Comparison of ENCODE assay signal across 8 mouse cellular contexts in the genomic region with DNA sequence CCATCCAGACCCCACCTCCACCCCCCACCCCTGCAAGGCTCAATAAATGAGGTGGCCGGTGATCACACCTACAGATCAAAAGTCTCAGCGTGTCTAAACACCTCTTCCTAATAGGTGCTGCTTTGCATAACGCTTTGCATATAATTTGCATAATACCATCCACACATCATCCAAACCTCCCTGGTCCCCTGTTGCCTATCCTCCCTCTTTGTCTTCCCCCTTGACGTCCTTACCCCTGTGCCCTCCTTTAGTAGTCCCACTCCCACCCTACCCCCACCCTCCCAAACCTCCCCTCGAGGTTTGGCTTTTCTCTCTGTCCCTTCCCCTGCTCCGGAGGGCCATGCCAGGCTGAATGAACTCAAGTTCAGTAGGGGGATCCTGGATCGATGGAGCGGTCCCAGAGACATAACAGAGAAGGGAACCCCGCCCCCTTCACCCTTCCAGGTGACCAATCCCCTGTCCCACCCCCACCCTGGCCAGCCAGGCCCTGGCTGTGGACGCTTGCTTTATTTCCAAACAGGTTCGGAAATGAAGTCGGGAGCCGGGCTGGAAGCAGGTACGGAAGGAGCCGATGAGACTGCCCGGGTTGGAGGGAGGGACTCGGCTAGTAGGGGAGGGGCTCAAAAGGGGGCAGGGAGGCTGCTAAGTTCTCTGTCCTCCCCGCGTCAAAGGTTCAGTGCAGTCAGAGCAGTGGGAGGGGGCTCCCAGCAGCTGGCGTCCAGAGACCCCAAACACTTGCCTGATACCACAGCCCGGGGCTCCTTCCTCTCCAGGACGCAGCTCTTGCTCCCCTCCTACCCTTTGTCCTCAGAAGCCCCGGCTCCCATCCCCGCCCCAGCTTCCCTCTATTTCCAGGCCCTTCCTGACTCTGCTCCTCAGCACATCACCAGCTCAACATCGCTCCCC.
DNase-seq lines count a peak whose midpoint lies in the region; ATAC-seq and TF ChIP-seq lines count a peak whose summit lies in the region.
"Had no signal": no experiment of that assay in that cellular context is flagged by ENCODE, and none has a peak within 500 bp of the region (broad histone marks: within the 10 kb centered on the region; RNA-seq: fewer than 3 reads in every experiment).

No protein-coding gene starts in this region.

- TF ChIP-seq EP300 in CH12.LX (IDR thresholded peaks at IDR 0.05; ENCODE audit: low read length), result no peak

- peak; percentile 29; the same call in 1 of the 2 replicates for ATAC-seq in hindbrain, embryonic 13.5 days (ENCODE audit: low FRiP score)

- H3K4me1 ChIP-seq in CH12.LX (ENCODE audit: control insufficient read depth in 1 of 2, insufficient read depth in 2 of 2) (peaks cover 0 to 23% of the 10 kb centered on the region in 2 experiments; a peak in 2 of 4 replicates), ES-E14 (ENCODE audit: control insufficient read depth in 2 of 2, insufficient read depth in 2 of 2, low read length in 2 of 2, poor library complexity in 1 of 2) (peaks cover 0 to 6% of the 10 kb centered on the region in 2 experiments; a peak in 2 of 4 replicates)
- peaks cover 12% of the 10 kb centered on the region for H3K4me1 ChIP-seq in hindbrain, embryonic 13.5 days (replicated peaks)
- H3K4me1 ChIP-seq in midbrain, embryonic 10.5 days, result peaks cover 15% of the 10 kb centered on the region

- H3K9ac ChIP-seq in CH12.LX (ENCODE audit: insufficient read depth, low read depth) (no peak overlapping the region), ES-E14 (ENCODE audit: insufficient read depth, low read depth, low read length, poor library complexity, severe bottlenecking) (no peak overlapping the region; the same call in 1 of the 2 replicates)
- peak overlapping the region; percentile 60 for H3K9ac ChIP-seq in hindbrain, embryonic 13.5 days

- no peak for TF ChIP-seq CTCF in CH12.LX (conservative IDR thresholded peaks at IDR 0.05 in 1 of 2, IDR thresholded peaks at IDR 0.05 in 1 of 2; ENCODE audit: low read depth in 2 of 2, low read length in 2 of 2)

- H3K4me2 ChIP-seq in CH12.LX (ENCODE audit: insufficient read depth, low read depth, poor library complexity, severe bottlenecking), result no peak overlapping the region
- H3K4me2 ChIP-seq in hindbrain, embryonic 13.5 days, result peak overlapping the region; percentile 50

- in situ Hi-C loops in CH12.LX (cut with MboI; ENCODE audit: low pct_ligation_motif_present, low pct_unique_long_range_greater_than_20kb, low sequenced_read_pairs) (loop anchor here (25.0 kb wide), 2 partner anchors 512 to 538 kb away; a partner anchor contains a TSS), ES-E14 (cut with MboI; ENCODE audit: low sequenced_read_pairs in 2 of 2, unreplicated experiment in 2 of 2) (loop anchor here in 1 of 2 experiments (25.0 kb wide), 1 partner anchor 163 kb away; no protein-coding TSS in a partner anchor)

- no peaks in the 10 kb centered on the region for H3K79me2 ChIP-seq in CH12.LX (replicated peaks; ENCODE audit: control insufficient read depth, extremely low read depth, insufficient read depth, poor library complexity, severe bottlenecking)

- no peak overlapping the region for H3K4me3 ChIP-seq in CH12.LX (replicated peaks in 1 of 3; ENCODE audit: low read depth in 2 of 3, low read length in 2 of 3, poor library complexity in 1 of 3)
- peak overlapping the region; percentile 38 to 71 for H3K4me3 ChIP-seq in ES-E14 (ENCODE audit: insufficient read depth in 1 of 2, low read depth in 1 of 2, low read length in 2 of 2, poor library complexity in 1 of 2, severe bottlenecking in 1 of 2)
- peak overlapping the region; percentile 29 for H3K4me3 ChIP-seq in hindbrain, embryonic 13.5 days
- H3K4me3 ChIP-seq in midbrain, embryonic 10.5 days, result peak overlapping the region; percentile 56

- dilution Hi-C loops in CH12.LX (cut with MboI; ENCODE audit: extremely low pct_ligation_motif_present, extremely low pct_unique_long_range_greater_than_20kb, low sequenced_read_pairs), result no loop called here

- H3K36me3 ChIP-seq in CH12.LX (replicated peaks in 1 of 2; ENCODE audit: control insufficient read depth in 1 of 2, insufficient read depth in 1 of 2, low read length in 1 of 2), result no peaks in the 10 kb centered on the region
- no peaks in the 10 kb centered on the region for H3K36me3 ChIP-seq in ES-E14 (ENCODE audit: control insufficient read depth, insufficient read depth, low read length, poor library complexity, severe bottlenecking)
- 0 out of 2 replicates have a peak, but pooled peaks cover 3% of the 10 kb centered on the region for H3K36me3 ChIP-seq in hindbrain, embryonic 13.5 days
- H3K36me3 ChIP-seq in midbrain, embryonic 10.5 days, result no peaks in the 10 kb centered on the region

- H3K27ac ChIP-seq in CH12.LX (ENCODE audit: insufficient read depth, low read depth) (no peak overlapping the region), ES-E14 (ENCODE audit: insufficient read depth, low read depth, low read length, poor library complexity, severe bottlenecking) (no peak overlapping the region)
- no peak overlapping the region for H3K27ac ChIP-seq in hindbrain, embryonic 13.5 days
- H3K27ac ChIP-seq in midbrain, embryonic 10.5 days (replicated peaks), result peak overlapping the region; percentile 79

- WGBS in hindbrain, embryonic 13.5 days, result 4% methylated on average over 25 of the region's 25 CpGs
- WGBS in midbrain, embryonic 10.5 days, result 2% methylated on average over 24 of the region's 25 CpGs

- no peak for TF ChIP-seq POLR2A in CH12.LX (IDR thresholded peaks at IDR 0.05; ENCODE audit: low read depth, low read length)

- H3K9me3 ChIP-seq in CH12.LX (replicated peaks; ENCODE audit: low read length) (peaks cover 4% of the 10 kb centered on the region), ES-E14 (ENCODE audit: control insufficient read depth, insufficient read depth, low read depth, low read length) (no peaks in the 10 kb centered on the region)
- no peaks in the 10 kb centered on the region for H3K9me3 ChIP-seq in hindbrain, embryonic 13.5 days
- no peaks in the 10 kb centered on the region for H3K9me3 ChIP-seq in midbrain, embryonic 10.5 days (replicated peaks)

- no peaks in the 10 kb centered on the region for H3K27me3 ChIP-seq in CH12.LX (replicated peaks)
- peaks cover 27% of the 10 kb centered on the region for H3K27me3 ChIP-seq in hindbrain, embryonic 13.5 days
- H3K27me3 ChIP-seq in midbrain, embryonic 10.5 days (ENCODE audit: low read depth, poor library complexity, severe bottlenecking), result peaks cover 30% of the 10 kb centered on the region

- DNase-seq in CH12.LX (ENCODE audit: extremely low read depth) (peak; percentile 12), ES-E14 (ENCODE audit: low read depth, low spot score) (no peak)
- peak; percentile 29 for DNase-seq in midbrain, embryonic 10.5 days (ENCODE audit: low spot score)
- DNase-seq in cerebellum, adult 18-20 months, result no peak
- DNase-seq in cerebellum, postnatal 36 days, result no peak
- DNase-seq in thymus, postnatal 25 days, result no peak
- DNase-seq: thymus, postnatal 14 days had no signal

- no peak for TF ChIP-seq RAD21 in CH12.LX (IDR thresholded peaks at IDR 0.05; ENCODE audit: low read depth, low read length)

TF ChIP-seq in CH12.LX, 34 proteins besides CTCF, POLR2A, EP300 and RAD21 (continues in another document):
- no peak for TF ChIP-seq MAZ (IDR thresholded peaks at IDR 0.05; ENCODE audit: low read depth, low read length)
- TF ChIP-seq PAX5 (IDR thresholded peaks at IDR 0.05; ENCODE audit: low read length), result no peak
- TF ChIP-seq USF2 (conservative IDR thresholded peaks at IDR 0.05; ENCODE audit: low read depth, low read length), result no peak
- TF ChIP-seq TBP (conservative IDR thresholded peaks at IDR 0.05; ENCODE audit: low read depth, low read length), result no peak
- no peak for TF ChIP-seq MEF2A (IDR thresholded peaks at IDR 0.05; ENCODE audit: borderline replicate concordance, low read depth, low read length)
- TF ChIP-seq JUND (conservative IDR thresholded peaks at IDR 0.05; ENCODE audit: low read depth, low read length), result no peak
- no peak for TF ChIP-seq ZNF384 (IDR thresholded peaks at IDR 0.05; ENCODE audit: low read depth, low read length)
- no peak for TF ChIP-seq ZKSCAN1 (IDR thresholded peaks at IDR 0.05; ENCODE audit: borderline replicate concordance, low read depth, low read length)
- TF ChIP-seq USF1 (IDR thresholded peaks at IDR 0.05; ENCODE audit: low read depth, low read length), result no peak
- TF ChIP-seq POLR2AphosphoS2 (IDR thresholded peaks at IDR 0.05; ENCODE audit: low read depth, low read length), result no peak
- no peak for TF ChIP-seq SMC3 (IDR thresholded peaks at IDR 0.05; ENCODE audit: low read depth, low read length)
- TF ChIP-seq ZMIZ1 (IDR thresholded peaks at IDR 0.05; ENCODE audit: low read depth, low read length), result no peak
- no peak for TF ChIP-seq NRF1 (IDR thresholded peaks at IDR 0.05; ENCODE audit: low read depth, low read length)
- TF ChIP-seq MAFK (IDR thresholded peaks at IDR 0.05; ENCODE audit: insufficient replicate concordance, low read length), result no peak
- no peak for TF ChIP-seq ELF1 (IDR thresholded peaks at IDR 0.05; ENCODE audit: low read depth, low read length)

TF ChIP-seq in ES-E14, 5 proteins besides CTCF, POLR2A, EP300 and RAD21:
- no peak for TF ChIP-seq HCFC1 (IDR thresholded peaks at IDR 0.05; ENCODE audit: borderline replicate concordance, insufficient read depth, low read length)
- TF ChIP-seq ZNF384 (IDR thresholded peaks at IDR 0.05; ENCODE audit: low read depth, low read length), result no peak
- no peak for TF ChIP-seq MAFK (IDR thresholded peaks at IDR 0.05; ENCODE audit: insufficient read depth, low read depth, low read length)
- TF ChIP-seq ZC3H11A (IDR thresholded peaks at IDR 0.05; ENCODE audit: borderline replicate concordance, low read depth, low read length), result no peak
- TF ChIP-seq CHD2 (IDR thresholded peaks at IDR 0.05; ENCODE audit: low read depth, low read length), result no peak

Comparison
In these comparisons a context has a peak if more than half of its experiments do, and no peak if none do; other contexts are left out.
1. DNase-seq: peak in CH12.LX (single experiment) and midbrain, embryonic 10.5 days (single experiment); none in ES-E14 (single experiment), cerebellum, adult 18-20 months (0 of 2), cerebellum, postnatal 36 days (0 of 2) and thymus, postnatal 25 days (single experiment).
2. H3K4me3 ChIP-seq: peak in ES-E14 (2 of 2), hindbrain, embryonic 13.5 days (single experiment) and midbrain, embryonic 10.5 days (single experiment); none in CH12.LX (0 of 3).